Mouse (Mus musculus) heart, embryonic 12.5 days (tissue): Measurements from ENCODE around the gene Plcb4. TPM values are rescaled to one million over a fixed set of nuclear protein-coding genes. Genes with fewer than 3 reads are reported as not detected.

ENCODE experiments used
- ATAC-seq: fragments of 200-750 bp; cut with Nextera tagmentation; 2 replicates; pipeline ENCODE4 v1.8.0; 2017; ENCODE audit warnings: moderate TSS enrichment, moderate library complexity; ENCODE audit not compliant: insufficient number of reproducible peaks, low FRiP score
- H3K27ac ChIP-seq: fragments of 300-500 bp; sonication (generic); 2 replicates; pipeline ENCODE4 v1.5.1; 2016; ENCODE audit warnings: mild to moderate bottlenecking, moderate library complexity; ENCODE audit not compliant: poor library complexity, severe bottlenecking
- H3K27me3 ChIP-seq: fragments of 300-500 bp; sonication (generic); replicated peaks from 2 replicates; pipeline ENCODE4 v1.6.1; 2016; ENCODE audit warnings: mild to moderate bottlenecking, moderate library complexity
- H3K36me3 ChIP-seq: fragments of 300-500 bp; sonication (generic); 2 replicates; pipeline ENCODE4 v1.6.1; 2016; ENCODE audit warnings: mild to moderate bottlenecking, moderate library complexity
- H3K4me1 ChIP-seq: fragments of 300-500 bp; sonication (generic); replicated peaks from 2 replicates; pipeline ENCODE4 v1.6.1; 2016; ENCODE audit warnings: mild to moderate bottlenecking
- H3K4me2 ChIP-seq: fragments of 300-500 bp; sonication (generic); 2 replicates; pipeline ENCODE4 v1.6.1; 2016; ENCODE audit warnings: mild to moderate bottlenecking, moderate library complexity
- H3K4me3 ChIP-seq: fragments of 300-500 bp; sonication (generic); 2 replicates; pipeline ENCODE4 v1.5.1; 2016; ENCODE audit warnings: mild to moderate bottlenecking
- H3K9ac ChIP-seq: fragments of 300-500 bp; sonication (generic); 2 replicates; pipeline ENCODE4 v1.6.1; 2016; ENCODE audit warnings: mild to moderate bottlenecking, moderate library complexity
- H3K9me3 ChIP-seq: fragments of 300-500 bp; sonication (generic); replicated peaks from 2 replicates; pipeline ENCODE4 v1.6.1; 2016; ENCODE audit warnings: mild to moderate bottlenecking, moderate library complexity
- WGBS: fragments of 180-500 bp; shearing (Covaris S2); methylation state at CpG from one replicate; pipeline ENCODE4 v1.1.7; 2016; 5-methylcytosine and 5-hydroxymethylcytosine counted together
- polyA plus RNA-seq: library from polyadenylated mRNA; unstranded; fragments of >200 nt; fragmentation: Nextera tagmentation; extraction: Ambion mirVana; gene quantifications from 2 replicates; pipeline ENCODE4 v1.2.1, GENCODE M21; 2016

Plcb4 gene
- polyA plus RNA-seq, 1 experiment from 2014 or later = 33.2 TPM

DNA sequence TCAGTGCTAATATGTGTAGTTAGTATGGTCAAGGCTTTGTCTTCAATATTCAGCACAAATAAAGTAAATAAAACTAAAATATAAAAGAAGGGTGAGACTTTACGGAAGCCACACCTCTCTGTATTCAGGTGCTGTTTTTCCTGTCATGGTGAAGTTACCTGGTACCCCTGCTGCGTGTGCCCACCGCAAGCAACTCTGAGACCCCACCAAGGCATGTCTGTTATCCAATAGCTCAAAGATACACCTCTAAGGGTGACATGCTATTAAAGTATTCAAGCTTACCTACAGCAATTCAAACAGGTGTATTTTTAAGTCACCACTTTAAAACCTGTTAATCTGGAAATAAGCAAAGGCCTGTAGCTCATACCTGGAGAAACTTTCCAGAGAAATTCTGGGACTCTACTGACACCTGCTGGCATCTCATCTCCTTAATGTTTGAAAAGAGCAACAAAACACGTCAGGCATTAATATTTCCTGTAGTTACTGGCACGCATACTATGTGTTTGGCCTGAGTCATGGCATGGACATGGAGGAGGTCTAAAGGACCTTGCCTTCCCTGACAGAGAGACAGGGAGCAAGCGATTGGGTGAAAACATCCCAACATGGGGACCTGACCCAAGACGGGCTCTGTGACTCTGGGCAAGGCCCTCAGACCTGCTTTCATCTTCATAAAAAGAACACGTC is 268.0 kb downstream of the Plcb4 start:
- no peak for ATAC-seq

DNA sequence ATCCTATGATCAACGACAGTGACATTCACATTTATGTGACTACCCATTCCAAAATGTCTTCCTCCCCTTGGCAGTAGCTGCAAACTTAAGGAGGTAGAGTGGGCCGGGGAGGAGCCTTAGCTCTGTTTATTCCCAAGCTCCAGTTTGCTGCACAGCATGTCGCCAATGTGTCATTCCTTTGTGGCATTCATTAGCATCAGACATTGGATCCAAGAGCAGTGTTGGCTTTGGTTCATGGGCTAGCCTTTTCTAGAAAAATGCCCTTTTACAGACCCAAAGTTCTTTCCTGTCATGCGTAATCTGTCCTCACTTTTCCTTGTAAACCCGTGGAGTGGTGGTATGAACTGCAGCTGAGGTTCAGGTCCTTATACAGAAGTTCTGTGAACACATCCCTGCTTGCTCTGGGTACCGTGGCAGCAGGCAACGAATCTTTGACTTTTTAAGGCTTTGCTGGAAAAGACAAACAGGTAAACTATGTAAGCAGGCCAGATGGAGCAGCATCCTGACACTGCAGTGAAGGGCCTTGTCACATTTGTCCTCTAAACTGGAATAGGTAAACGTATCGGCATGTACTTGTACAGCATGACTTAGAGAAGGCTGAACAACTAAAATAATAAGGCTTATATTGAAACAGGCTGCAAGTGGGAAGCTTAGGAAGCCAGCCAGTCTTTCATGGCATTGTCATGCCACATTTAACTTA is 270.4 kb downstream of the Plcb4 start:
- no peak overlapping the region for H3K27ac ChIP-seq
- no peak overlapping the region for H3K4me3 ChIP-seq
- H3K4me2 ChIP-seq = no peak overlapping the region
- H3K36me3 ChIP-seq = no peaks in the 10 kb centered on the region
- no peaks in the 10 kb centered on the region for H3K27me3 ChIP-seq
- WGBS = 81% methylated on average over 9 of the region's 9 CpGs
- no peak for ATAC-seq
- H3K4me1 ChIP-seq = peaks cover 7% of the 10 kb centered on the region
- no peaks in the 10 kb centered on the region for H3K9me3 ChIP-seq
- no peak overlapping the region for H3K9ac ChIP-seq

More for the DNA sequence above, 268.0 kb downstream of the Plcb4 start:
- no peak overlapping the region for H3K4me3 ChIP-seq
- peaks cover 4% of the 10 kb centered on the region; the same call in 1 of the 2 replicates for H3K4me1 ChIP-seq
- no peak overlapping the region for H3K9ac ChIP-seq
- H3K36me3 ChIP-seq = no peaks in the 10 kb centered on the region
- H3K4me2 ChIP-seq = no peak overlapping the region
- H3K27me3 ChIP-seq = no peaks in the 10 kb centered on the region
- H3K9me3 ChIP-seq = no peaks in the 10 kb centered on the region
- H3K27ac ChIP-seq = no peak overlapping the region
- WGBS = 67% methylated on average over 8 of the region's 8 CpGs

DNA sequence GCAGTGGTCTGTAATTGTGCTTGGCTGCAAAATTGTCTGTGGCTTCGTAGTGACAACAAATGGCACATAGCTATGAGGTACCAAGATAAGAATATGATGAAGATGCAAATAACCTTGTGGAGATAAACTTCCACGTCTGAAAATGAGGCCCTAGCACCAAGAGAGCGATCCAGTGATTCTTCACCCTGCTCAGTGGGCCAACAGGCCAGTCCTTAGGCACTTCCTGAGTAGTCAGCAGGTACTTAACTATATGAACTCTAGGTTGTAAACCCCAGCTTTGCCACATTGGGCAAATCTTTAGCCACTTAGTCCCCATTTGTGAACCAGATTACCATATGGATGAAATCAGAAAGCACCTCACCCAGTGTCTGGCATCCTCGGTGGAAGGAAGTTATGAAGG is 271.9 kb downstream of the Plcb4 start:
- Histone ChIP-seq H3K4me2 (no peak overlapping the region), H3K9me3 (no peaks in the 10 kb centered on the region), H3K27ac (no peak overlapping the region), H3K27me3 (no peaks in the 10 kb centered on the region), H3K4me3 (no peak overlapping the region), H3K4me1 (peaks cover 7% of the 10 kb centered on the region), H3K9ac (no peak overlapping the region), H3K36me3 (no peaks in the 10 kb centered on the region)
- no peak for ATAC-seq
- 65% methylated on average over 4 of the region's 4 CpGs for WGBS

DNA sequence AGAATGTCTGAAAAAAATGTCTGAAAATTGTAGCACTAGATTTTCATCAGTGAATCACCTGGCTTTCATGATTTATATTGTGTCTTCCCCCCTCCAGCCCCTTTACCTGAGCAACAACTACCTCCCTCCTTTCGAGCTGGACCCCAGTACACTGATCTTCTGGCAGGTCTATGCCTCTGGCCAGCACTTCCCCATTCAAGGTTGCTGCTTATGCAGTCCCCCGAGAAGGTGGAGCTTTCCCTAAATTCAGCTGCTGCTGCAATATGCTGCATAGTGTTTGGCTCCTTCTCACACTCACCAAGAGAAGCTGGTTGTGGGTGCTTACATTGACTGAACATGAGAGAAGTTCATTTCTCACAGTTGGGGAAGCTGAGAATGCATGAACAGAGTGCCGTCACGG is 273.8 kb downstream of the Plcb4 start:
- peaks cover 13% of the 10 kb centered on the region for H3K4me1 ChIP-seq
- WGBS = 90% methylated on average over 4 of the region's 4 CpGs
- H3K4me2 ChIP-seq = no peak overlapping the region
- no peaks in the 10 kb centered on the region for H3K27me3 ChIP-seq
- ATAC-seq = no peak
- no peaks in the 10 kb centered on the region for H3K9me3 ChIP-seq
- H3K36me3 ChIP-seq = no peaks in the 10 kb centered on the region
- no peak overlapping the region for H3K9ac ChIP-seq
- H3K4me3 ChIP-seq = no peak overlapping the region
- H3K27ac ChIP-seq = no peak overlapping the region

DNA sequence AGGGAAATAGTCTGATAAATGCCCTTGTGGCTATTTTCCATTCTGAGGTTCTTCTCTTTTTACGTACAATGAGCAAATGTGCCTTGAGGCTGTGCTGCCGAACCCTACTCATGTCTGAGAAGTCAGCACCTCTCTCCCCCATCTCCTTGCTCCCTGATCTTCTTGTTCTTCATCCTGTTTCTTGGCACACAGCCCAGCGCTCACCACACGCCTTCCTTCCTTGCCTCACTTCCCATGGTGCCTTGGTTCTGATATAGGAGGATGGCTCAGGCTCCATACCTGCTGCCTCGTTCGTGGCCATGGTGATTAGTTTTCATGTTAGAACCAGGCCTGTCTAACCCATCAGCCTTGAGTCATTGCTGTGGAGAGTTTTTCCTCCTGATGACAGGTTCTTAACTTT is 277.6 kb downstream of the Plcb4 start:
- Histone ChIP-seq H3K4me3 (no peak overlapping the region), H3K9ac (no peak overlapping the region), H3K4me2 (no peak overlapping the region), H3K36me3 (no peaks in the 10 kb centered on the region), H3K27me3 (no peaks in the 10 kb centered on the region), H3K9me3 (no peaks in the 10 kb centered on the region), H3K27ac (no peak overlapping the region), H3K4me1 (peaks cover 10% of the 10 kb centered on the region)
- ATAC-seq = no peak
- WGBS = 52% methylated on average over 6 of the region's 6 CpGs

DNA sequence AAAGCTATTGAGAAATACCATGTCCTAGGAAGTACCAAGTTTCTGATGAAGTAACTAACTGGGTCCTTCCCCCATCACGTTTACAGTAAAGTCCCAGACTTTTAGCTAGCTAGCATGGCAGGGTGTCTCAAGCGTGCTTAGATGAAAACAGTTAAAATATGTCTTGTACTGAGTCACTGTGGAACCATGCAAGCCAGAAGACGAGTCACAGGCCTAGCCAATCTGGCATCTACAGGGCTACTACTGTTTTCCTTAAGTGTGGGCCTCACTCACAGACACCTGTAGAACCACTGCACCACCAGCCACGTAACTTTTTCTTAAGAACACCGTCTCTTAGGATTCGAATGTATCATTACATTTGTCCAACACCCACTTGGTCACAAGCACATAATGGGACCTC is 278.8 kb downstream of the Plcb4 start:
- Histone ChIP-seq H3K9me3 (no peaks in the 10 kb centered on the region), H3K9ac (no peak overlapping the region), H3K4me1 (peaks cover 10% of the 10 kb centered on the region), H3K27me3 (no peaks in the 10 kb centered on the region), H3K36me3 (no peaks in the 10 kb centered on the region), H3K27ac (no peak overlapping the region), H3K4me2 (no peak overlapping the region), H3K4me3 (no peak overlapping the region)
- 78% methylated on average over 6 of the region's 6 CpGs for WGBS
- ATAC-seq = no peak

DNA sequence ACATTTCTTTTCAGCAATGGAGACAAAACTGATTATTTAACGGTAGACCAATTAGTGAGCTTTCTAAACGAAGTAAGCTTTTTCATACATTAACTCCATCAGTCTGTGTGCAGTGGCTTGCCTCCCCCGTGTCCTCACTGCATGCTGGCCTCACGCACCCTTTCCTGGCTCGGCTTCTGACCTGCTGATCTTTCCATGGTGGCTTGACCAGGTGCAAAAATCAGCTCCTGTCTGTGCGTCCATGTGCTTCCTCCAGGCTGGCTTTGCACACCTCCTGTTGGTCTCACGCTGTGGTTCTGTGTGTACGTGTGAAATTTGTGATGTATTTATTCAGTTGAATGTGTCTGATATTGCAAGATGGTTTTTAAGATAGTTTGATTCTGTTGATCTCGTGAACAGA is 281.1 kb downstream of the Plcb4 start:
- 63% methylated on average over 9 of the region's 9 CpGs for WGBS

DNA sequence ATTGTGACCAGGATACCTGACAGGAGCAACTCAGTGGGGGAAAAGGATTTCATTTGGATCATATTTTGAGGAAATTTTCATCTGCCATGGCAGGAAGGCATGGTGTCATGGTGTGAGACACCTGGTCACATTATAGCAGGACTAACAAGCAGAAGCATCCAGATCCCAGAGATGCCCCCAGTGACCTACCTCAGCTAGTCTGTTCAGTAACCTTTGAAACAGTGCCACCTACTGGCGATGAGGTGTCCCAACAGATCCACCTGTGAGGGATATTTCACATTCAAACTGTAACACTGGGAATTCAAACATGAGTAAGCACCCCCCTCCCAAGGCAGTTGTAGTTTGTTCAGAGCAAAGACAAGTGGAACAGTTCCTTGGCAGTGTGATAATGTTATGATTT is 289.0 kb downstream of the Plcb4 start:
- H3K4me2 ChIP-seq = no peak overlapping the region
- H3K27ac ChIP-seq = no peak overlapping the region
- peaks cover 14% of the 10 kb centered on the region for H3K36me3 ChIP-seq
- H3K4me3 ChIP-seq = no peak overlapping the region
- no peaks in the 10 kb centered on the region for H3K27me3 ChIP-seq
- WGBS = 55% methylated on average over 1 of the region's 1 CpGs
- no peak overlapping the region for H3K9ac ChIP-seq
- H3K4me1 ChIP-seq = no peaks in the 10 kb centered on the region
- no peak for ATAC-seq
- H3K9me3 ChIP-seq = peaks cover 5% of the 10 kb centered on the region

More for the DNA sequence above, 281.1 kb downstream of the Plcb4 start:
- H3K36me3 ChIP-seq = no peaks in the 10 kb centered on the region
- no peak for ATAC-seq
- no peak overlapping the region for H3K4me3 ChIP-seq
- peaks cover 7% of the 10 kb centered on the region for H3K4me1 ChIP-seq
- no peak overlapping the region for H3K9ac ChIP-seq
- H3K9me3 ChIP-seq = no peaks in the 10 kb centered on the region
- no peak overlapping the region for H3K4me2 ChIP-seq
- no peak overlapping the region for H3K27ac ChIP-seq
- H3K27me3 ChIP-seq = no peaks in the 10 kb centered on the region

DNA sequence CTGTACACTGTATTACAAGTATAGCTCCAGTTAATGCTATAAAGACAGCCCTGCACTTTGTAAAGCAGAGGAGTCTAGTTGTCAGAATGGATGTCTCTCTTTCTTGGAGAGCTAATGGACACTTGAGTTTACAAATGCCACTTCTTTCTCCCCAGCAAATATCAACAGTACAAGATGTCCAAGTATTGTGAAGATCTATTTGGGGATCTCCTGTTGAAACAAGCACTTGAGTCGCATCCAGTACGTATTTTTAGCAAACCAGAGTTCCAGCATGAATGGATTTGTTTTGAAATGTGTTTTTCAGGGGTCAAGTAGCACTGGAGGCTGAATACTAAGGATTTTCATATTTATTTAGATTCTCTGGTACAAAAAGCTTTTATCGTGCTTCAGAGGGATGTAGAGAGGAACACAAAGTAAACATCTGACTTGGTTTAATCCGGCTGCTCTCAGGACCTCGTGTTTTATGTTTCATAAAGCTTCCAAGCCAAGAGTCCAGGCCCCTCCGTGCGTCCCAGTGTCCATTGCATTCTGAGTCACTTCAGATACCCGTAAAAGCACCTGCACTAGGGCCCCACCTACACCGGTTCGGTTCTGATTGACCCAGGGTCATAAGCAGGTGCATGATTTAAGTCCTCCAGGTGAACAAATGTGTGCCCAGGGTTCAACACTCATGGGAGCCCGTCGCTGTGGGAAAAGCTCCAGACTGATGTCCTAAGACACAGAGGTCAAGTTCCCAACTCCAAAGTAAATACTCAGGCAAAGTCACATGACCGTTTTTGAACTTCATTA is 296.1 kb downstream of the Plcb4 start:
- WGBS = 76% methylated on average over 13 of the region's 13 CpGs
- peaks cover 8% of the 10 kb centered on the region; the same call in 1 of the 2 replicates for H3K27me3 ChIP-seq
- H3K4me1 ChIP-seq = peaks cover 7% of the 10 kb centered on the region; the same call in 1 of the 2 replicates
- no peak overlapping the region for H3K4me3 ChIP-seq
- peaks cover 18% of the 10 kb centered on the region for H3K36me3 ChIP-seq
- no peak overlapping the region for H3K4me2 ChIP-seq
- H3K27ac ChIP-seq = no peak overlapping the region
- no peaks in the 10 kb centered on the region for H3K9me3 ChIP-seq
- ATAC-seq = no peak
- no peak overlapping the region for H3K9ac ChIP-seq

DNA sequence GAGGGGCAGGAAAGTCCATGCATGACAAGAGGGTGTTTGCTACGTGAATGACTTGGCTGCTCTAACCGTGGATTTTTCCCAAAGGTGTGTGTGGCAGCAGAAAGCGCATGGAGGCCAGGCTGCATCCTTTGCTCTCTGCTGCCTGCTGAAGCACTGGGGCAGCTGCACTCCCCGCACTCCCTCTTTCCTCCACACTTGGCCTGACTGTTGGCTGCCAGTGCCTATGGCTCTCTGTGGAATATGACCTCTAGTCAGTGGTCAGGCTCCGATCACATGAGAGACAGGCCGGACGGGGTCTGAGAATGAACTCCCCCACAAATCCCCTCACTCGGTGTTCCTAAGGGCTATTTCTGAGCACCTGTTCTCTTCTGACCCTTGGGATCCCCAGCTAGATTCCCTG is 297.0 kb downstream of the Plcb4 start:
- Histone ChIP-seq H3K4me1 (peaks cover 7% of the 10 kb centered on the region; the same call in 1 of the 2 replicates), H3K27me3 (peaks cover 8% of the 10 kb centered on the region; the same call in 1 of the 2 replicates), H3K9ac (no peak overlapping the region), H3K4me3 (no peak overlapping the region), H3K36me3 (peaks cover 15% of the 10 kb centered on the region), H3K27ac (no peak overlapping the region), H3K4me2 (no peak overlapping the region), H3K9me3 (no peaks in the 10 kb centered on the region)
- 84% methylated on average over 8 of the region's 8 CpGs for WGBS
- no peak for ATAC-seq

DNA sequence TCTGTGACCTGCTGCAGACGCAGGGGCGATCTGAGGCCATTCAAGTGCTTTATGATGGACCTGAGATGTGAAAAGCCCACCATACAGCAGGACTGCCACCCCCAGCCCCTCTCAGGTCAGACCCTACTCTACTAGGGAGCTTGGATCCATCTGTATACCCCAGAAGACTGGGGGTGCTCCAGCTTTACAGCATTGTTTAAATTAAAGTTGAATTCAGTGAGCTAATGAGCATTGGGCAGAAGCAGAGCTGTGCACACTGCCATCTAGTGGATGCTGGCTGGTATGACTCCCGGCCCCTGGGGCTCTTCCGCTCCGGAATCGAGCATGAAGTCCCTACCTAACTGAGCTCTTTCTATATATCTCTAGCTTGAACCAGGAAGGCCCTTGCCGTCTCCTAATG is 298.9 kb downstream of the Plcb4 start:
- H3K4me1 ChIP-seq = peaks cover 12% of the 10 kb centered on the region
- H3K27me3 ChIP-seq = peaks cover 8% of the 10 kb centered on the region; the same call in 1 of the 2 replicates
- H3K27ac ChIP-seq = no peak overlapping the region
- WGBS = 31% methylated on average over 7 of the region's 7 CpGs
- H3K9me3 ChIP-seq = no peaks in the 10 kb centered on the region
- H3K4me2 ChIP-seq = no peak overlapping the region
- peaks cover 11% of the 10 kb centered on the region; the same call in 1 of the 2 replicates for H3K36me3 ChIP-seq
- ATAC-seq = peak; percentile 39; the same call in 1 of the 2 replicates
- no peak overlapping the region for H3K4me3 ChIP-seq
- H3K9ac ChIP-seq = no peak overlapping the region
